ENCODE assay signal across 28 mouse cellular contexts in genomic region chr11:29233569-29233968, GRCm38 (mm10).
"Had no signal": no experiment of that assay in that cellular context is flagged by ENCODE, and none has a peak within 500 bp of the region (broad histone marks: within the 10 kb centered on the region; RNA-seq: fewer than 3 reads in every experiment).

No protein-coding gene starts in this region.

- DNase-seq: cerebellum, adult 2 months; cerebellum, adult 8-10 months; cerebellum, adult 9-10 months; cerebellum, adult 9-11 months; cerebellum, postnatal 10 days; cerebellum, postnatal 14 days; cerebellum, postnatal 25 days; cerebellum, postnatal 36 days; embryo, embryonic 11 days; forebrain, postnatal 0 days; gastrocnemius, adult 2 months; gastrocnemius, postnatal 10 days; gastrocnemius, postnatal 14 days; gastrocnemius, postnatal 25 days; gastrocnemius, postnatal 36 days; heart, adult 18-20 months; heart, adult 2 months had no signal

- ATAC-seq: forebrain, embryonic 13.5 days; forebrain, embryonic 14.5 days; forebrain, embryonic 15.5 days; forebrain, embryonic 16.5 days; forebrain, postnatal 0 days had no signal

- H3K4me3 ChIP-seq: embryonic facial prominence, embryonic 10.5 days; embryonic facial prominence, embryonic 12.5 days; embryonic facial prominence, embryonic 13.5 days; embryonic facial prominence, embryonic 15.5 days; erythroblast, embryonic 14.5 days; forebrain, embryonic 10.5 days; forebrain, embryonic 12.5 days; forebrain, embryonic 13.5 days; forebrain, embryonic 15.5 days; gastrocnemius, adult 2 months; heart, adult 2 months had no signal

- H3K4me2 ChIP-seq: embryonic facial prominence, embryonic 12.5 days; embryonic facial prominence, embryonic 13.5 days; embryonic facial prominence, embryonic 15.5 days; forebrain, embryonic 12.5 days; forebrain, embryonic 13.5 days; forebrain, embryonic 15.5 days had no signal

- H3K9me3 ChIP-seq: embryonic facial prominence, embryonic 10.5 days; embryonic facial prominence, embryonic 12.5 days; embryonic facial prominence, embryonic 13.5 days; embryonic facial prominence, embryonic 15.5 days; forebrain, embryonic 10.5 days; forebrain, embryonic 12.5 days; forebrain, embryonic 13.5 days; forebrain, embryonic 15.5 days had no signal

- H3K27me3 ChIP-seq: embryonic facial prominence, embryonic 12.5 days; embryonic facial prominence, embryonic 13.5 days; embryonic facial prominence, embryonic 15.5 days; forebrain, embryonic 12.5 days; forebrain, embryonic 13.5 days; forebrain, embryonic 15.5 days had no signal

- H3K4me1 ChIP-seq: embryonic facial prominence, embryonic 10.5 days; embryonic facial prominence, embryonic 12.5 days; embryonic facial prominence, embryonic 13.5 days; embryonic facial prominence, embryonic 15.5 days; forebrain, embryonic 10.5 days; forebrain, embryonic 12.5 days; forebrain, embryonic 13.5 days; forebrain, embryonic 15.5 days had no signal

- H3K27ac ChIP-seq: embryonic facial prominence, embryonic 10.5 days; embryonic facial prominence, embryonic 12.5 days; embryonic facial prominence, embryonic 13.5 days; embryonic facial prominence, embryonic 15.5 days; forebrain, embryonic 10.5 days; forebrain, embryonic 12.5 days; forebrain, embryonic 13.5 days; forebrain, embryonic 15.5 days; gastrocnemius, adult 2 months; heart, adult 2 months had no signal

- H3K9ac ChIP-seq: embryonic facial prominence, embryonic 12.5 days; embryonic facial prominence, embryonic 13.5 days; embryonic facial prominence, embryonic 15.5 days; forebrain, embryonic 12.5 days; forebrain, embryonic 13.5 days; forebrain, embryonic 15.5 days; forebrain, postnatal 0 days had no signal
